Mouse (Mus musculus): ENCODE data around the gene Ip6k3.
A peak's percentile ranks its signal among the peaks of the same experiment; 100 is the strongest.

DNA sequence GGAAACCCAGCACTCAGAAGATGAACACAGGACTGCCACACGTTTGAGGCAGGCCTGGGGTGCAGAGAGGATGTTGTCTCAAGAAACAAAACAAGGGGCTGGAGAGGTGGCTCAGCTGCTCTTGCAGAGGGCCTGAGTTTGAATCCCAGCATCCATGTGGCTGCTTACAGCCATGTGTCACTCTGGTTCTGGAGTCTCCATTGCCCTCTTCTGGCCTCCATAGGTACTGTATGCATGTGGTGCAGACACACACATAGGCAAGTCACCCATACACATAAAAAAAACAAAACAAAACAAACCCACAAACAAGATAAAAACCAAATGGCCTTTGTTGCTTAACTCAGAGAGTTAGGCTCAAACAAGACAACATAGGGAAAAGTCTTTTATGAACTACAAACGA lies 34.4 kb upstream of the Ip6k3 start:
- TF ChIP-seq CTCF (conservative IDR thresholded peaks at IDR 0.05 in 1 of 2, IDR thresholded peaks at IDR 0.05 in 1 of 2; ENCODE audit: low read depth in 2 of 2, low read length in 2 of 2) (peak in 1 of 2 experiments; percentile 58; a peak in 2 of 4 replicates), CHD1 (IDR thresholded peaks at IDR 0.05; ENCODE audit: low read depth, low read length) (no peak), POLR2A (IDR thresholded peaks at IDR 0.05; ENCODE audit: low read depth, low read length) (no peak), ZC3H11A (IDR thresholded peaks at IDR 0.05; ENCODE audit: low read depth, low read length) (no peak), USF1 (IDR thresholded peaks at IDR 0.05; ENCODE audit: low read depth, low read length) (no peak), UBTF (IDR thresholded peaks at IDR 0.05; ENCODE audit: low read depth, low read length) (no peak), E2F4 (IDR thresholded peaks at IDR 0.05; ENCODE audit: insufficient replicate concordance, low read depth, low read length) (no peak), NRF1 (IDR thresholded peaks at IDR 0.05; ENCODE audit: low read depth, low read length) (no peak), POLR2AphosphoS2 (IDR thresholded peaks at IDR 0.05; ENCODE audit: low read depth, low read length) (no peak), MAZ (IDR thresholded peaks at IDR 0.05; ENCODE audit: low read depth, low read length) (no peak), USF2 (conservative IDR thresholded peaks at IDR 0.05; ENCODE audit: low read depth, low read length) (no peak), KAT2A (IDR thresholded peaks at IDR 0.05; ENCODE audit: insufficient replicate concordance, low read length) (no peak), MEF2A (IDR thresholded peaks at IDR 0.05; ENCODE audit: borderline replicate concordance, low read depth, low read length) (no peak), HCFC1 (IDR thresholded peaks at IDR 0.05; ENCODE audit: low read depth, low read length) (no peak)
